Mouse (Mus musculus): ENCODE measurements at regions not wholly inside any gene's neighbourhood (a gene's known extent, or its start where the extent isn't known, plus 50 kb on each side); places are given as distances from the start of the nearest gene placed in this dataset.

DNA sequence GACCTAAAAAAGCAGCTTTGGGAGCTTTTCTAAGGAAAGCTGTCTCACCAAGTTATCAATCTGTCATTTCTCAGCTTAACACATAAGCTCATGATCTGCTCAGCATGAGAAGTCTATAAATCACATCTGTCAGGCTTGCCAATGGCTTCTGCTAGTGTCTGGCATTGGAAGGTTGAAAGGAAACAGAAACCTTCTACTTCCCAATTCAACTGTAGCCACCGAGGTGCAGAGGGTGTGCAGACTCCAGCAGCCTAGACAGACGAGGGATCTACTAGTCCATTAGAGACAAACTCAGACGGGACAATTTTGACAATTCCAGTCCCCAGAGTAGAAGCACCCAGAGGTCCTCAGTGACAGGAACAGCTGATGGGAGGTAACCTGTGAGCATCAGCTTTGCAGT, 103.0 kb downstream of the Nab1 start:
- ATAC-seq (ENCODE audit: low FRiP score, low read depth) = no peak
- no peak overlapping the region for H3K27ac ChIP-seq
- 19% methylated on average over 3 of the region's 3 CpGs for WGBS
- H3K9ac ChIP-seq = no peak overlapping the region
- H3K36me3 ChIP-seq = no peaks in the 10 kb centered on the region
- H3K9me3 ChIP-seq = no peaks in the 10 kb centered on the region
- H3K4me2 ChIP-seq (replicated peaks) = no peak overlapping the region
- no peak overlapping the region for H3K4me3 ChIP-seq
- H3K4me1 ChIP-seq = no peaks in the 10 kb centered on the region
- H3K27me3 ChIP-seq = no peaks in the 10 kb centered on the region

DNA sequence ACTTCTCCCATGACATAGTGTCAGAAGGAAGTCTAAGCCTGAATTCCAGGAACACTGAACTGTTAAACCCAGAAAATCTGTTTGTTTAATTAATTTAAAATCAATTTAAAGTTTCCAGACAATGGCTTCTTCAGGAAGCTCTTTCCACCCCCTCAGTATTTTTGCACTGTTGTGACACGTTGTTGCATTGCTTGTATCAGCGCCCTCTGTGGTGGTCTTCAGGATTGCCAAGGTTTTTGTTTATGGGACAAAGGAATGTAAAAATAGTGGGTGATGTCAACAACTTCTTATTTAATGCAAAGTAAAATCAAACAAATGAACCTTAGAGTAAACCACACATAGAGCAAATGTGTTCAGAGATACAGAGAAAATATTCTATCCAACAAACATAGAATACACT, 107.5 kb downstream of the Nab1 start:
- no peak overlapping the region for H3K4me2 ChIP-seq (replicated peaks)

DNA sequence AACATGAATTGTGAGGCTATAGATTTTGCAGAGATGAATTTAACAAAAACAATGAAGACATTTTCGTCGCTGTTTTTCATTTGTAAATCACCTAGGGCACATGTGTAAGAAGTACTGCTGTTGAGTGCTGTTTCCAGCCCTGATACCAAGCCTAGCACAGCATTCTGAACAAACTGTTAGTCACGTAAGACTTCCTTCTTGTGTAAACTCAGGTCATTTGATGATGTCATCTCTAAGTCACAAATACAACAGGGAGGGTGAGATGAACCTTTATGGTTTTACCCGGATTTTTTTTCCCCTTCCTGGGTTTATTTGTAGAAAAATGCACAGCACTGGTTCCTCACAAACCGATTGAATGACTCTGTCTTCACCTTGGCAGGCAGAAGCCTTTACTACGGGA, 111.6 kb downstream of the Nab1 start:
- ATAC-seq (ENCODE audit: low FRiP score, low read depth) = no peak
- Histone ChIP-seq H3K9me3 (no peaks in the 10 kb centered on the region), H3K27ac (no peak overlapping the region), H3K4me2 (replicated peaks) (no peak overlapping the region), H3K4me1 (no peaks in the 10 kb centered on the region), H3K27me3 (no peaks in the 10 kb centered on the region), H3K36me3 (no peaks in the 10 kb centered on the region), H3K9ac (no peak overlapping the region), H3K4me3 (no peak overlapping the region)
- 75% methylated on average over 6 of the region's 6 CpGs for WGBS

More for the DNA sequence above, 107.5 kb downstream of the Nab1 start:
- Histone ChIP-seq H3K36me3 (no peaks in the 10 kb centered on the region), H3K4me1 (no peaks in the 10 kb centered on the region), H3K27me3 (no peaks in the 10 kb centered on the region), H3K9ac (no peak overlapping the region), H3K4me3 (no peak overlapping the region), H3K9me3 (no peaks in the 10 kb centered on the region), H3K27ac (no peak overlapping the region)
- WGBS = 41% methylated on average over 2 of the region's 2 CpGs
- no peak for ATAC-seq (ENCODE audit: low FRiP score, low read depth)

DNA sequence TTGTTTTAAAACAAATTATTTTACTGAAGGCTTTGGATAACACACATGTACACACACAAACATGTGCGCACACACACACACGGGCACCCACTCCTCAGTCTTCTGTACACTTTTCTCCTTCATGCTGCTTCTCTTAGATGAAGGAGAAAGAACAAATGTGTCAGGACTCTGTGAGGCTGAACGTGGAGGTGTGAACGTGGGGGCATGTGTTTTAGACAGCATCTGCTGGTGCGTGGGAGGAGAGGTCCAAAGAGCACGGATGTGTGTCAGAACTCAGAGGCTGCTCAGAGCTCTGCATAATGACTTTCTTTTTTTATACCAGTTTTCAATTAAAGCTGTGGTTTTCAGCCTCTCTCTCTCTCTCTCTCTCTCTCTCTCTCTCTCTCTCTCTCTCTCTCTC, 112.4 kb downstream of the Nab1 start:
- no peaks in the 10 kb centered on the region for H3K4me1 ChIP-seq
- no peak overlapping the region for H3K4me2 ChIP-seq (replicated peaks)
- no peak overlapping the region for H3K27ac ChIP-seq
- no peak overlapping the region for H3K4me3 ChIP-seq
- ATAC-seq (ENCODE audit: low FRiP score, low read depth) = no peak
- H3K9ac ChIP-seq = no peak overlapping the region
- no peaks in the 10 kb centered on the region for H3K9me3 ChIP-seq
- no peaks in the 10 kb centered on the region for H3K27me3 ChIP-seq
- 73% methylated on average over 6 of the region's 6 CpGs for WGBS
- no peaks in the 10 kb centered on the region for H3K36me3 ChIP-seq

DNA sequence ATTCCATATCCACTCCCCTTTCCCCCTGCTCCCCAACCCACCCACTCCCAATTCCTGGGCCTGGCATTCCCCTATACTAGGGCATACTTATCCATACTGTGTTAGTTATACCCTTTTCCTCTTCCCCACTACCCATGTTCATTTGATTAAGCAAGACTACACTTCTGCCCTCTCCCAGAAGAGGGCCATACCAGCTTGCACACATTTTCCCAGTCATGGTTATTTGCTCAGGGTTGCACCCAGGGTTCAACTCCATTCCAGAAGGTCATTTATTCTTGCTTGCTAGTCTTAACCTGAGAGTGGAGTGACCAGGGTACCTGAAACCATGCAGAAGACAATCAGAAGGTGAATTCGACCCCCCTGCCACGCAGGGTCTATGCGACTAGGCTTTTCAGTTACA, 113.4 kb downstream of the Nab1 start:
- H3K4me1 ChIP-seq = no peaks in the 10 kb centered on the region
- no peak for ATAC-seq (ENCODE audit: low FRiP score, low read depth)
- no peak overlapping the region for H3K27ac ChIP-seq
- no peaks in the 10 kb centered on the region for H3K36me3 ChIP-seq
- H3K9ac ChIP-seq = no peak overlapping the region
- no peak overlapping the region for H3K4me2 ChIP-seq (replicated peaks)
- H3K9me3 ChIP-seq = no peaks in the 10 kb centered on the region
- H3K27me3 ChIP-seq = no peaks in the 10 kb centered on the region
- H3K4me3 ChIP-seq = no peak overlapping the region
- WGBS = 81% methylated on average over 3 of the region's 3 CpGs

DNA sequence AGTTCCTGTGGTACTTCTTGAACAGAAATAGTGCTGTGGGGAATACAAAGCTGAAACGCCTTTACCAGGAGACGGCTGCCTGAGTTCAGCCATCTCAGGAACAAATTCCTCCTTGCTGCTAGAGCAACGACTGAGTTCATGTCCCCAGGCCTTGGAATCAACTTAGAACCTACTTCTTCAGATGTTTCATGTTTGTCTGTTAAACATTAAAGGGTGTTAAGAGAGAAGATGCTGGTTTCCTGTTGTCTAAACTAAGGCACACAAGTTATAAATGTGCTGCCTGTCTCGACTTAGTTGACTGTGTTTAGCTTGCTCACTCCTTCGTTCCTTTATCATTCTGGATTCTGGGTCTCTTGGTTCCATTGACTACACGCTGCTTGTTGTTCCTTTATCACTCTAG, 125.2 kb downstream of the Nab1 start:
- H3K4me2 ChIP-seq (replicated peaks) = no peak overlapping the region
- no peak overlapping the region for H3K9ac ChIP-seq
- H3K36me3 ChIP-seq = no peaks in the 10 kb centered on the region
- no peaks in the 10 kb centered on the region for H3K9me3 ChIP-seq
- ATAC-seq (ENCODE audit: low FRiP score, low read depth) = no peak
- H3K27ac ChIP-seq = no peak overlapping the region
- H3K4me1 ChIP-seq = no peaks in the 10 kb centered on the region
- H3K4me3 ChIP-seq = no peak overlapping the region
- no peaks in the 10 kb centered on the region for H3K27me3 ChIP-seq
- WGBS = 78% methylated on average over 6 of the region's 6 CpGs

DNA sequence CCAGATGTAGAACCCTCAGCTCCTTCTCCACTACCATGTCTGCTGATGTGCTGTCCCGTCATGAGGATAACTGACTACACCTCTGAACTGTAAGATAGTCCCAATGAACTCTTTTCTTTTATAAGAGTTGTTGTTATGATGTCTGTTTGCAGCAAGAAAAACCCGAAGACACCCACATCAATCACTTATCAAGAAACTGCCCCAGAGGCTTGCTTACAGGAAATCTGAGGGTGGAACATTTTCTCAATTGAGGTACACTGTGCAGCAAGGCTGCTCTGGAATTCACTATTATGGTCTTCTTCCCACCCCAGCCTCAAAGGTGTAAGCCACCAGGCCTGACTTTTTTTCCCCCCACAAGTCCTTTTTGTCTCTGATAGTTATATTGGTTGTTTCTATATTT, 125.8 kb downstream of the Nab1 start:
- WGBS = 90% methylated on average over 2 of the region's 2 CpGs
- Histone ChIP-seq H3K4me3 (no peak overlapping the region), H3K9me3 (no peaks in the 10 kb centered on the region), H3K27ac (no peak overlapping the region), H3K9ac (no peak overlapping the region), H3K4me1 (no peaks in the 10 kb centered on the region), H3K27me3 (no peaks in the 10 kb centered on the region), H3K36me3 (no peaks in the 10 kb centered on the region), H3K4me2 (replicated peaks) (no peak overlapping the region)
- no peak for ATAC-seq (ENCODE audit: low FRiP score, low read depth)

DNA sequence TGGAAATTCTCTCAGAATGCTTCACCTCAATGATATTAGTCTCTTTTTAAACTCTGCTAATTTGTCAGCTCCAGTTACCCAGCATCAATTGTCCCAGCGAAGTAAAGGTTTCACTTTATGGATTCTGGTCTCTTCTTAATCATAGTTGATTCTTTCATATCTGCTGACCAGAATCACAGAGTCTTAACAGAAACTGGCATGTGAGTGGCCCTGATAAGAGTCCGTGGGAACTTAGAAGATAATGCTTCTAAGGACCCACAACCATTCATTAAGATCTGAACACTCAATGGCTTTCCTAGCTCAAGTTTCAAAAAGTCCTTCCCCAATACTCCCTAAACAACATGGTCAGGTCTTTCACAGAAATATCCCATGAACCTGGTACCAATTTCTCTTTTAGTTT, 126.7 kb downstream of the Nab1 start:
- no peak for ATAC-seq (ENCODE audit: low FRiP score, low read depth)
- 79% methylated on average over 2 of the region's 2 CpGs for WGBS
- H3K27me3 ChIP-seq = no peaks in the 10 kb centered on the region

DNA sequence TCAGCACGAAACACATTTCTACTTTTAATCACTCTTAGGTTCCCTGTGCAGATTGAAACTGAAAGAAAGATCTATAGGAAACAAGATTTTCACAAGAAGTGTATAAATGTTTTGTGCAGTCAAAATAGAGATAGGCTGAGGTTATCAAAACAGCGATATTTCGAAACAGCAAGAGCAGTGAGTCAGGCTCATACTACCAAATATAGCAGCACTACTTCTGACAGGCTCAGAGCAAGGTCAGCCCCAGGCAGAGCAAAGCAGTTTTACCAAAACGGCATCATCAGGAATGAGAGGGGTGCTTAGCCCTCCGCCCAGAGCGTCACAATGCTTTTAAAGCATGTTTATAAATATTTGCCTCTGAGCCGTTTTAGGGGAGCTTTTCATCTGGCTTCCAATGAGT, 133.4 kb upstream of the Gls start:
- Histone ChIP-seq H3K9ac (no peak overlapping the region), H3K4me3 (no peak overlapping the region), H3K27me3 (no peaks in the 10 kb centered on the region), H3K4me2 (replicated peaks) (no peak overlapping the region), H3K27ac (no peak overlapping the region), H3K36me3 (no peaks in the 10 kb centered on the region), H3K4me1 (no peaks in the 10 kb centered on the region), H3K9me3 (no peaks in the 10 kb centered on the region)
- 68% methylated on average over 7 of the region's 7 CpGs for WGBS
- no peak for ATAC-seq (ENCODE audit: low FRiP score, low read depth)

More for the DNA sequence above, 126.7 kb downstream of the Nab1 start:
- H3K36me3 ChIP-seq = no peaks in the 10 kb centered on the region
- H3K9me3 ChIP-seq = no peaks in the 10 kb centered on the region
- H3K4me1 ChIP-seq = no peaks in the 10 kb centered on the region
- no peak overlapping the region for H3K9ac ChIP-seq
- no peak overlapping the region for H3K27ac ChIP-seq
- no peak overlapping the region for H3K4me2 ChIP-seq (replicated peaks)
- no peak overlapping the region for H3K4me3 ChIP-seq

DNA sequence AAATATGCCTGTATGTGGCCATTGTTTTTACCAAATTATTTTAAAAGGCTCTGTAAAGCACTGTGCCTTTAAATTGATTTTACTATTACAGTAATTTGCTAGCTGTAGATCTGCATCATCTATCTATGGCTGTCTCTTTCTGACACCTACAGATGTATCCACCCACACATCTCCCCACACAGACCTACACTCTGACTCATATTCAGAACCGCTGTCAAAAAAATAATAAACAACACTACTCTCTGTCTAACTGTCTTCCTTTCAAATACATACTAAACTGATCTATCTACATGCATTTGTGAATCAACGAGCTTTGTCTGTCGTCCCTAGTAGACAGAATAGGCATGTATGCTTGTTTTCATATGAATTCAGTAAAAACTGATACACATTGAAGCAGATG, 130.6 kb upstream of the Gls start:
- Histone ChIP-seq H3K27me3 (no peaks in the 10 kb centered on the region), H3K4me3 (no peak overlapping the region)
- ATAC-seq (ENCODE audit: low FRiP score, low read depth) = no peak

DNA sequence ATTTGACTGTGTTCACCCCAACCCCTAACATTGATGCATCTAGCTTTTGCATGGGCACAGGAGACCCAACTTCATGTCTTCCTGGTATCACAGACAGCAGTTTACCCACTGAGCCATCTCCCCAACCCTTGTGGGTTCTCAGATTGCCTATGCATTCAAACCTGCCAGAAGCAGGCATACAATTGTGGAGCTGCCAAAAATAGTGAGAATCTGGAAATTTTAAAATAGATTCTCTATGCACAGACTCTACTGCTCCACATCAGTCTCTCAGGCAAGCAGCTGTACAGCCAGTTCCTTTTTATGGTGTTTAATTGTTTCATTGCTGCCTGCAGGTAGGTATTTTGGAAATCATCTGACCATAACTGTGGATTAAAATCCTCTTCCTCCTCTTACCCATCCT, 129.9 kb upstream of the Gls start:
- no peak overlapping the region for H3K4me2 ChIP-seq (replicated peaks)
- H3K9ac ChIP-seq = no peak overlapping the region
- ATAC-seq (ENCODE audit: low FRiP score, low read depth) = no peak
- H3K4me1 ChIP-seq = no peaks in the 10 kb centered on the region
- H3K27me3 ChIP-seq = no peaks in the 10 kb centered on the region
- H3K9me3 ChIP-seq = no peaks in the 10 kb centered on the region
- no peak overlapping the region for H3K4me3 ChIP-seq
- H3K36me3 ChIP-seq = no peaks in the 10 kb centered on the region
- H3K27ac ChIP-seq = no peak overlapping the region

More for the DNA sequence above, 130.6 kb upstream of the Gls start:
- no peaks in the 10 kb centered on the region for H3K9me3 ChIP-seq
- H3K36me3 ChIP-seq = no peaks in the 10 kb centered on the region
- no peak overlapping the region for H3K4me2 ChIP-seq (replicated peaks)
- H3K27ac ChIP-seq = no peak overlapping the region
- H3K9ac ChIP-seq = no peak overlapping the region
- 87% methylated on average over 3 of the region's 3 CpGs for WGBS
- no peaks in the 10 kb centered on the region for H3K4me1 ChIP-seq

DNA sequence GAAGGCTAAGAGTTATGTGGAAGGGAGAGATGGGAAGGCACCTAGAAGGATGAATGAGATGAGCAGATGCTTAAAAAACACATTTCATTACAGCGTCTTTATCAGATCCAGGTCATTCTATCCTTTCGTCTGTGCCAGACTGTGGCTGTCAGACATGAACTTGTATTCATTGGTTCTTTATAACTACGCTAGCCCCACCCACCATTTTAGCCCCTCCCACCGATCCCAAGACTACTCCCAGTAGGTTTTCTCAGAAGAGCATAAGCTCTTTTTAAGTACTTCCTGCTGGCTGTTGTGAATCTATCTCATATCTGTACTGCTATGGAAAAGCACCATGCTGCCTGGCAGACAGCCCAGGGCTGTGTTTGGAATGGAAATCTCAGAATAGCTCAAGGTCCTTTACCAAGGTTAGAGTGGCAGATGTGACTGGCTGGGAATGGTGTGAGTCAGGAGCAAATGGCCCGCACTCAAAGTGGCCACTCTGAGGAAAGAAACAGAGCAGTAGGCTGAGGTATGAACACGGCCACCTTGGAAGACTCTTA, 121.1 kb upstream of the Gls start:
- no peak overlapping the region for H3K4me3 ChIP-seq
- no peaks in the 10 kb centered on the region for H3K36me3 ChIP-seq
- no peak overlapping the region for H3K9ac ChIP-seq
- no peaks in the 10 kb centered on the region for H3K9me3 ChIP-seq
- WGBS = 89% methylated on average over 6 of the region's 6 CpGs
- no peak overlapping the region for H3K27ac ChIP-seq
- no peaks in the 10 kb centered on the region for H3K4me1 ChIP-seq
- no peak overlapping the region for H3K4me2 ChIP-seq (replicated peaks)
- no peak for ATAC-seq (ENCODE audit: low FRiP score, low read depth)
- no peaks in the 10 kb centered on the region for H3K27me3 ChIP-seq

DNA sequence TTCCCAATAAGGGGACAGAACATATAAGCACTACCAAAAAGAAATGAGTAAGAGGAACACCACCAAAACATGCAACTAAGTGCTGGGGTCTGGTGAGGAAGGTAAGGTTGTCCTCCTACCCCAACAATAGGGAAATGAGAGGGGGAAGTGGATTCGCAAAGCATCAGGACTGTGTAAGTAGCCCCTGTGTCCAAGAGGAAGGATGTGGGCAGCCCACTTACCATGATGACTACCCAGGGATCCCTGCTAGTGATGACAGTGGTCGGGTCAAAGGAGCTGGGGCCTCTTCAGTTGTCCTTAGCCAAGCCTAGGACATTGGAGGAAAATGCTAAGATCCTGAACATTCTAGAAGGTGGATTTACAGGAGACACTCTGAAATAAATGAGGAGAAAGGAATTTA, 109.1 kb upstream of the Gls start:
- H3K27me3 ChIP-seq = no peaks in the 10 kb centered on the region
- H3K36me3 ChIP-seq = no peaks in the 10 kb centered on the region
- no peak overlapping the region for H3K27ac ChIP-seq
- no peak for ATAC-seq (ENCODE audit: low FRiP score, low read depth)
- H3K4me2 ChIP-seq (replicated peaks) = no peak overlapping the region
- H3K4me3 ChIP-seq = no peak overlapping the region
- 89% methylated on average over 2 of the region's 2 CpGs for WGBS
- no peaks in the 10 kb centered on the region for H3K4me1 ChIP-seq
- H3K9me3 ChIP-seq = no peaks in the 10 kb centered on the region
- no peak overlapping the region for H3K9ac ChIP-seq

All from limb, embryonic 13.5 days (tissue).